Mouse (Mus musculus) T-helper 1 cell (primary cell): Measurements from ENCODE around the gene Mtr.

Source experiments
- in situ Hi-C: fragments of 300-600 bp; cut with MboI, MseI; formaldehyde crosslinking; loops from one replicate; pipeline ENCODE4 v1.15.1; 2025; ENCODE audit warnings: high pct_unique_total_duplicates

Gene Mtr

DNA sequence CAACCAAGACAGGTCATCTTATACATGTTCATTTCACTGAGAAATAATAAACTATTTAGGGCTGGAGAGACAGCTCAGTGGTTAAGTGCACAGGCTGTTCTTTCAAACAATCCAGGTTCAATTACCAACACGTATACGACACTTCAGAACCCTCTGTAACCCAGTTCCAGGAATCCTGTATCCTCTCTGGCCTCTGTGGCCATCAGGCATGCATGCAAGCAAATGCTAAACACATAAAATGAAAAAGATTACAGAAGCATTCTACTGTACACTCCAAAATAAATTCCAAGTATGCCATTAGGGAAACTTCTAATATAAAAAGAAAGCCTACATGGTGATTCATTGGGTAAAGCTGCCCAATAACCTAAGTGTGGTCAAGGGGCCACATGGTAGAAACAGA, 12.0 kb downstream of the Mtr start:
- in situ Hi-C loops: no loop called here

DNA sequence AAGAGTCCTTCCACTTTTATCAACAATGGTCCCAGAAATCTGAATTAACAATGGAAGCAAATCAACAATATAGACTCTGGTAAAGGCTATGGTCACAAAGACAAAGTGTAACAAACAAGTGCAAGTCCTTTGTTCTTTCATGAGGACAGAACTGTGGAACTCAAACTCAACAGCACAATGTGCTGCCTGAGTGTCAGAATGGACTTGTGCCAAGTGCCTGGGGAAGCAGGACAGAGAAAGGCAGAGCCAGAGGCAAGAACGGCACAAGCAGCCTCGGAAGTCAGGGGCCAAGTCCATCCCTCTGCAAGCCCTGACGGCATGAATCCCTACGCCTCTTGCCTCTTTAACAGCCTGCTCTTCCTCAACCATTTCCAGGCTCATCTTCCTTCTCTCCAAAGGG, 13.9 kb downstream of the Mtr start:
- in situ Hi-C loops: loop anchor here (5.0 kb wide), 1 partner anchor 37 kb away; no protein-coding TSS in a partner anchor

- in situ Hi-C loops: loop anchor here (5.0 kb wide), 2 partner anchors 45 to 80 kb away; no protein-coding TSS in a partner anchor
Observed at GRCm38 (mm10) chr13:12232141-12232540, 25.8 kb downstream of the Mtr start.

- in situ Hi-C loops: no loop called here
Observed at GRCm38 (mm10) chr13:12228248-12228647, 29.7 kb downstream of the Mtr start.

DNA sequence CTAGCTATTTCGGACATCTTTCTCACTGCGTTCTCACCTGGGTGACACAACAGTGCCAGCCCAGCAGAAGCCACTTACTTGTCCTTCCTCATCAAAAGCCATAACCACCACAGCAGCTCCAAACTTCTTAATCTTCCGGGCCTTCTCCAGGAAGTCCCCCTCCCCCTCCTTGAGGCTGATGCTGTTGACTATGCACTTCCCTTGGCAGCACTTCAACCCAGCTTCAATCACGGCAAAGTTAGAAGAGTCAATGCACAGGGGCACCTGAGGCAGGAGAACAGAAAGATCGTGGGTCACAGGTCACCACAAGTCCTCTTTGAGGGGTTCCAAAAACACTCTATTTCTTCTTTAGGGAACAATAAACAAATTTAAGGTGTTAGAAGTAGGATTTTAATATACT, 30.3 kb downstream of the Mtr start:
- in situ Hi-C loops: no loop called here

DNA sequence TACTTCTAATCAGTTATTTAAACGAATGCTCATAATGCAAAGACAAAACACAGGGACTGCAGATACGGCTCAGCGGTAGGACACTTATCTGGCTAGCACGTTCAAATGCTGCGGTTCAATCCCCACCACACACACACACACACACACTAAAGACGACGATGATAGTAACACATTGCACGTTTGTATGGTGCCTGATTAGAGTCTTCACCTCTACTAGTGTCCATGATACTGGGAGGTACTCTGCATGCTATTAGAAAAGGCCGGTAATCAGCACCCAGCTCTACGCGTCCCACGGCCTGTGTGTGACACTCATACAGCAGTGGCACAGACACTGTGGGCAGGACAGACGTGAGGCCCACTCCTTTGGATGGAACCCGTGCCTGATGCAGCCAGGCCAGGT, 39.3 kb downstream of the Mtr start:
- in situ Hi-C loops: no loop called here

DNA sequence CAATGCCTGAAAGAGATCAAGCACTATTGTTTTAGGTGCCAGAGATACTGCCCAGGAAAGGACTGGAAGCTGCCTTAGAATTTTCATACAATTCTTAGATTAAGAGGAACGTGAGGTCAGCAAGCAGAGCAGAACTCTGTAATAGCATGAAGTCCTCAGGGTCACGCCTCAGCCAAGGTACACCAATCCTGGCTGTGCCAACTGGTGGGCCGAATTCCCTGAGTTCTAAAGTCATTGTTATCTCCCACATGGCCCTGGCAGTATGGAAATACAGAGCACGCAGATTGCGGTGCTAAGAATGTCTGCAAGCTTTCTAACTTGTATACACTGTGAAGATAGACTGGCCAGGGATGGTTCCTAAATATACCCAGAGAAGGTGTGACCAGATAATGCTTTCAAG, 43.0 kb downstream of the Mtr start:
- in situ Hi-C loops: no loop called here

- in situ Hi-C loops: no loop called here
Observed at GRCm38 (mm10) chr13:12211058-12211457, 46.9 kb downstream of the Mtr start.

DNA sequence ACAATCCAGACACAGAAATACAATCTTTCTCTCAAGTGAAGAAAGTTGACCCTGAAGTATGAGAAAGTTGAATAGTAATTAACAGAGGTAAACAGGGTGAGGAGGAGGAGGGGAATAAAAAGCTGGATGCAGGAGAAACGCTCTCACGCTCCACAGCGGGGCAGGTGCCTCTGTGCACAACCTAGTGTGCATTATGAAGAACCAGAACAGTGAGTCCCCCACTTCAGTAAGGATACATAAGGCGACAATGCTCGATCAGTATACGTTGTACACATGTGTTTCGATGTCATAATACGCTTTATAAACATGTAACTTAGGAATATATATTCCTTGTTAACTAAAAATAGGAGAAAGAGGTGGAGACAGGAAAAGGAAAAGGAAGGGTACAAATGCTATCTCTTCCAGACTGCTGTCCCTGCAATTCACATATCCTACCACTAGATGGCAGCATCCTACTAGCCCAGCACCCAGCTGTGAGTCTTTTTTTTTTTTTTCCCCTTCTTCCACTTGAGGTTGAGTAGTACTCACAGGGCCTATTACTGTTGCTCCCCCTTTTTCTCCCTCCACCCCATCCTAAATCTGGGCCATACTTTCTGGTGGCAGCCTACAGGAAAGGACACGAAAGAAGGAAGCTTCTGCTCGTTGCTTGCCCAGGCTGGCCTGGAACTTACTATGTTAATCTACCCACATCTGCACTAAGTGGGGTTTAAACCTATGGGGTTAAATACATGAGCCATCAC, 47.7 kb downstream of the Mtr start:
- in situ Hi-C loops: no loop called here

- in situ Hi-C loops: no loop called here
Observed at GRCm38 (mm10) chr13:12200372-12200771, 57.5 kb downstream of the Mtr start.

DNA sequence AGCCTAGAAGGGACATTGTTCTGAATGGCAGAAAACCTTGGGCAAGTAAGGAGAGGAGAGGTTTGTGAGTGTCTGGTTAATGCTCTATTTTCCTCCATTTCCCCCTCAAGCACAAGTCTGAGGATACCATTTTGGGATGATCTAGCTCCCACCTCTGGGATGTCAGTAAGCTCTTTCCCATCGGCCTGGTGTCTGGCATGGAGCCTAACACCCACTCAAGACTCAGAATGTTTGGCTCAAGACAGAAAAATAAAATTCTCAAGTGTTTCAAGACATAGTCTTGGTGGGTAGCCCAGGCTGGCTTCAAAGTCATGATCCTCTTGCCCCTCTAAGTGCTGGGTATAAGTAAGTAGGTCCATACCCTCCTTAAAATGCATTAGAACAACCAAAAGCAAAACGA, 59.4 kb downstream of the Mtr start:
- in situ Hi-C loops: no loop called here

- in situ Hi-C loops: no loop called here
Observed at GRCm38 (mm10) chr13:12196861-12197260, 61.1 kb downstream of the Mtr start.

DNA sequence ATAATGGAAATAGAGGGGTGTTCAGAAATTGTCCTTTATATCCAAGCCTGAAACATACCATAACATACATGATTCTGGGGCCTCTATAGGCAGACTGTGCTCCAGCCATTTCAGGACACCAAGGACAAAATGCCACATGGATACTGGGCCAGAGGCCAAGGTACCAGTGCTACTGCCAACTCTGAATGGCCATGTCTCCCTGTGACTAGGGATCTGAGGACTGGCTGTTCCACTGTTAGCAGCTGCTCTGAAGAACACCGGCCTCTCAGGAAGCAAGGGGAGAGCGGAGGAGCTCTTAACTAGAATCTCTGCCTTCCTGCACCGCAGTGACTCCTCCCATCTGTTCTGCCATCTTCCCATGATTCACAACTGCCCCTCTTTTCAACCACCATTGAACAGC, 61.9 kb downstream of the Mtr start:
- in situ Hi-C loops: no loop called here

DNA sequence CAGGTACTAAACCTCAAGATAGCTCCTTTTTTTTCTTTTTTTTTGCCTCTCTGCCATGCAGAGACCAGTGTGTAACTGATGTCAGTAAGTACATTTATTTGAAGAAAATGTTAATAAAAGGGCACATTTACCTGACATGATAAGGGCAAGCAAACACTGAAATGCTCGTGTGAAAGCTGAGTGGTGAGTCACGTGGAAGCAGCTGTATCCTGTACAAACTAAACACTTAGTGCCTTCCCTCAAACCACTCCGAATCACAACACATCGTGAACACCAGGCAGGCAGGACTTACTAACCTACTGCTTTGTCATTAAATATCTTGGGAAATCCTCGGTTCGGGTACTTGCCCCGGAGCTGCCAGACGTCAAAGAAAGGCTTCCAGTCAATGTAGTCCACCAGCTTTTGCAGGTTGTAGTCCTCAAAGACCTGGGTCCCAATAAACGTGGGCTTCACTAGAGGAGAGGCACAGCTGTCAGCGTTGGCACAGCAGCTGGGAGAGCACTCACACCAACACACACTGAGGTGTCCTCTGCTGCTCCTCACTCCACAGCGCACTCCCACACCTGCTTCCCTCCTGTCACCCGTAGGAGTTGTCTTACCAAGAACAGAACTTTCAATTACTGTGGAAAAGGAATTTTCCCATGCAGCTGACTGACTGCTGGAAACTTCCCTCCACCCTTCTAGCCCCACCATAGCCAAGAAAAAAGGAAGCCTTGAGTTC, 62.8 kb downstream of the Mtr start:
- in situ Hi-C loops: no loop called here

- in situ Hi-C loops: loop anchor here (5.0 kb wide), 1 partner anchor 43 kb away; no protein-coding TSS in a partner anchor
Observed at GRCm38 (mm10) chr13:12189219-12189618, 68.7 kb downstream of the Mtr start.

DNA sequence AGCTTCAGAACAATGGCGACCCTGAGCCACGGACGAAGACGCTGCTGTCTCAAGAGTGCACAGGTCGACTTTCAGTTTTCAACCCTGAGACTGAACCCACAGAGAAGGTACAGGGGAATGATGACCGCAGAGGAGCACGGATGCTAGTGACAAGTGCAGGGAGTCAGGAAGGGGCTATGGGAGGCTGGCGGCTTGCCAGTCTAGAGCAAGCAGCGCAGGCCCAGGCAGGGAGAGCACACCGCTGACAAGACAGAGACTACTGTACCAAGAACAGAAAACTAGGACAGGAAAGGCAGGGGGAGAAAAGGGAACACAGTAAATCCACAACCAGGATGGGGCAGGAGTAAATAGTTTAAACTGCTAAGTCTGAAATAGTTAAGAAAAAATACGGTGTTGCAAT, 69.1 kb downstream of the Mtr start:
- in situ Hi-C loops: loop anchor here (5.0 kb wide), 1 partner anchor 43 kb away; no protein-coding TSS in a partner anchor

- in situ Hi-C loops: no loop called here
Observed at GRCm38 (mm10) chr13:12179481-12179880, 78.4 kb downstream of the Mtr start.

- in situ Hi-C loops: no loop called here
Observed at GRCm38 (mm10) chr13:12176761-12177160, 81.2 kb downstream of the Mtr start.

- in situ Hi-C loops: no loop called here
Observed at GRCm38 (mm10) chr13:12175988-12176736, 81.8 kb downstream of the Mtr start.

GRCm38 (mm10) chr13:12167276-12167675, 90.6 kb downstream of the Mtr start:
- in situ Hi-C loops: no loop called here

DNA sequence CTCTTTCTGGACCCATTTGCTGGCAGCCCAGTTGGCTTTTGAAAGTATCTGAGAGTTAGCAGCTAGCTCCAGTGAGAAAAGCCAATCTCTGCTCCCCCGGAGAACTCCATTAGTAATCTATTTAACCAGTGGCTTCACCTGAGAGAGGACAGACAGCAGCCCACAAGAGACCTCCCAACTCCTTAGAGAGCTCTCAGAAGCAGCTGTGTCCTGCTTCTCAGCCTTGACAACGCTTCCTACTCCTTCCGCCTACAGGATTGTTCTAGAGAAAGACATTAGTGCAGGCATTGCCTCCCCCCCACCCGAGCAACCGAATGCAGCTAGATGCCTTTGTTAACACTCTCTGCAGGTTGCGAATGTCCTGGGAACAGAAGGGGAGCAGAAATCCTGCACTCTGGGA, 91.5 kb downstream of the Mtr start:
- in situ Hi-C loops: no loop called here

GRCm38 (mm10) chr13:12165461-12166058, 92.4 kb downstream of the Mtr start:
- in situ Hi-C loops: no loop called here
